24 mouse cellular contexts compared by ENCODE assay signal in the genomic region with DNA sequence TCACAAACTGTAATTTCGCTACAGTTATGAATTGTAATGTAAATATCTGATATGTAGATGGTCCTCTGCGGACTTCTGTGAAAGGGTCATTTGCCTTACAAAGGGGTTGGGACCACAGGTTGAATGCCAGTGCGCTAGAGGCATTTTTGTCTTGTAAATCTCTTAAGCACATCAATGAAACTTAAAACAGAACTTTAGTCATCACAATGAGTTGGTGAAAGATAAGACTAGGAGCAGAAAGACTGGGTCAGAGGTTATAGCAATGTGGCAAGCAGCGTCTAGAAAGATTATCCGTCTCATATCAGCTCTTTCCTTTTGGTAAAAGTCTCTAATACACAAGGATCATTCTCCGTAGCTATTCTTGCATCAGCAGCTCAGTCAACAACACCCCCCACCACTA. TPM values are rescaled to one million over a fixed set of nuclear protein-coding genes. Genes with fewer than 3 reads are reported as not detected.
A peak's percentile ranks its signal among the peaks of the same experiment; 100 is the strongest.
DNase-seq lines count a peak whose midpoint lies in the region; ATAC-seq and TF ChIP-seq lines count a peak whose summit lies in the region.
"Had no signal": no experiment of that assay in that cellular context is flagged by ENCODE, and none has a peak within 500 bp of the region (broad histone marks: within the 10 kb centered on the region; RNA-seq: fewer than 3 reads in every experiment).

No protein-coding gene starts in this region.

- peak; percentile 54 for DNase-seq in 416B (ENCODE audit: low read depth)
- DNase-seq in ES-CJ7 (ENCODE audit: low read depth, low spot score) = peak; percentile 61
- DNase-seq in liver, postnatal 0 days = no peak
- DNase-seq in frontal cortex, postnatal 10 days (ENCODE audit: low spot score in 2 of 2) = no peak
- DNase-seq in adrenal gland, adult 8-10 months = no peak
- no peak for DNase-seq in limb, embryonic 10.5 days (ENCODE audit: low spot score)
- DNase-seq: adrenal gland, adult 2 months; cerebellum, adult 8-10 months; cerebellum, postnatal 36 days; gastrocnemius, postnatal 10 days; heart, postnatal 10 days; left cerebral cortex, postnatal 4 days; lung, postnatal 14 days; midbrain, embryonic 14.5 days; right cerebral cortex, postnatal 14 days had no signal

- H3K27ac ChIP-seq in brown adipose tissue, adult 24 weeks (replicated peaks; ENCODE audit: low read depth, low read length) = peak overlapping the region; percentile 99
- peak overlapping the region; percentile 77 for H3K27ac ChIP-seq in liver, postnatal 0 days (ENCODE audit: low read depth)
- no peak overlapping the region for H3K27ac ChIP-seq in limb, embryonic 10.5 days
- H3K27ac ChIP-seq: forebrain, embryonic 13.5 days; hindbrain, embryonic 10.5 days; intestine, embryonic 15.5 days; kidney, embryonic 15.5 days; left cerebral cortex, adult 2 months; neural tube, embryonic 12.5 days had no signal

- TF ChIP-seq CTCF in liver, postnatal 0 days (IDR thresholded peaks at IDR 0.05; ENCODE audit: low read depth) = no peak

- TF ChIP-seq EP300 in liver, postnatal 0 days (IDR thresholded peaks at IDR 0.05; ENCODE audit: low read depth) = peak; percentile 64

- no peaks in the 10 kb centered on the region for H3K36me3 ChIP-seq in liver, postnatal 0 days (replicated peaks; ENCODE audit: insufficient read depth, low read length)
- no peaks in the 10 kb centered on the region for H3K36me3 ChIP-seq in limb, embryonic 10.5 days
- H3K36me3 ChIP-seq: heart, embryonic 12.5 days; hindbrain, embryonic 10.5 days; intestine, embryonic 15.5 days; kidney, embryonic 15.5 days; neural tube, embryonic 12.5 days had no signal

- H3K9me3 ChIP-seq in liver, postnatal 0 days (ENCODE audit: low read length) = no peaks in the 10 kb centered on the region
- no peaks in the 10 kb centered on the region for H3K9me3 ChIP-seq in limb, embryonic 10.5 days (replicated peaks)
- H3K9me3 ChIP-seq: forebrain, embryonic 13.5 days; heart, embryonic 12.5 days; hindbrain, embryonic 10.5 days; intestine, embryonic 15.5 days; kidney, embryonic 15.5 days; neural tube, embryonic 12.5 days had no signal

- no peak overlapping the region for H3K9ac ChIP-seq in liver, postnatal 0 days (replicated peaks)
- H3K9ac ChIP-seq: forebrain, embryonic 13.5 days; heart, embryonic 12.5 days; intestine, embryonic 15.5 days; kidney, embryonic 15.5 days; neural tube, embryonic 12.5 days had no signal

- WGBS in liver, postnatal 0 days (ENCODE audit: insufficient replicate concordance) = 55% methylated on average over 6 of the region's 6 CpGs
- WGBS in limb, embryonic 10.5 days = 65% methylated on average over 6 of the region's 6 CpGs

- no peak for ATAC-seq in liver, postnatal 0 days
- ATAC-seq: forebrain, embryonic 13.5 days; hindbrain, embryonic 16.5 days; intestine, embryonic 15.5 days had no signal

- H3K4me2 ChIP-seq in liver, postnatal 0 days (ENCODE audit: low read depth, low read length) = no peak overlapping the region
- H3K4me2 ChIP-seq: forebrain, embryonic 13.5 days; heart, embryonic 12.5 days; intestine, embryonic 15.5 days; kidney, embryonic 15.5 days; neural tube, embryonic 12.5 days had no signal

- H3K4me1 ChIP-seq in brown adipose tissue, adult 24 weeks (ENCODE audit: control insufficient read depth, insufficient read depth, insufficient read length, low read length) = peaks cover 32% of the 10 kb centered on the region
- H3K4me1 ChIP-seq in liver, postnatal 0 days (ENCODE audit: insufficient read depth) = peaks cover 52% of the 10 kb centered on the region
- H3K4me1 ChIP-seq in limb, embryonic 10.5 days = peaks cover 14% of the 10 kb centered on the region

- no peaks in the 10 kb centered on the region for H3K27me3 ChIP-seq in liver, postnatal 0 days (ENCODE audit: insufficient read depth, low read length)
- H3K27me3 ChIP-seq in limb, embryonic 10.5 days (ENCODE audit: low read depth, poor library complexity, severe bottlenecking) = no peaks in the 10 kb centered on the region
- H3K27me3 ChIP-seq: forebrain, embryonic 13.5 days; heart, embryonic 12.5 days; intestine, embryonic 15.5 days; kidney, embryonic 15.5 days; neural tube, embryonic 12.5 days had no signal

- H3K4me3 ChIP-seq in brown adipose tissue, adult 24 weeks (ENCODE audit: insufficient read depth, low read depth, low read length) = no peak overlapping the region
- H3K4me3 ChIP-seq in liver, postnatal 0 days (ENCODE audit: low read depth, low read length) = no peak overlapping the region
- H3K4me3 ChIP-seq in limb, embryonic 10.5 days = no peak overlapping the region
- H3K4me3 ChIP-seq: forebrain, embryonic 13.5 days; heart, embryonic 12.5 days; hindbrain, embryonic 10.5 days; intestine, embryonic 15.5 days; kidney, embryonic 15.5 days; left cerebral cortex, adult 2 months; neural tube, embryonic 12.5 days had no signal

RNA-seq across cellular contexts. Expression of a gene that starts 44.2 kb away (rescaled TPM):
- 29.0 and 39.6 TPM in 2 replicates for polyA plus RNA-seq in brown adipose tissue, adult 24 weeks (2012; ENCODE audit: insufficient read depth, insufficient read length, missing spikeins)
- polyA plus RNA-seq in liver, postnatal 0 days (2015; fragmentation: Nextera tagmentation; extraction: Ambion mirVana) = 22.3 and 28.3 TPM in 2 replicates
- total RNA-seq in adrenal gland, adult 8-10 months (2022) = 10 to 100 TPM; 44.8 to 61.1 (median 52.2) TPM
- 101 and 102 TPM in 2 replicates for polyA plus RNA-seq in limb, embryonic 10.5 days (2016; fragmentation: Nextera tagmentation; extraction: Ambion mirVana)

Comparison
In these comparisons a context has a peak if more than half of its experiments do, and no peak if none do; other contexts are left out.
1. DNase-seq: peak in 416B (single experiment) and ES-CJ7 (single experiment); none in liver, postnatal 0 days (single experiment), frontal cortex, postnatal 10 days (0 of 2), adrenal gland, adult 8-10 months (single experiment) and limb, embryonic 10.5 days (single experiment).